Mouse (Mus musculus): Measurements from ENCODE around the gene Rras2. TPM values are rescaled to one million over a fixed set of nuclear protein-coding genes. Genes with fewer than 3 reads are reported as not detected.

Gene Rras2
- total RNA-seq, 2 experiments from 2014 or later: 2.1 to 3.8 TPM

DNA sequence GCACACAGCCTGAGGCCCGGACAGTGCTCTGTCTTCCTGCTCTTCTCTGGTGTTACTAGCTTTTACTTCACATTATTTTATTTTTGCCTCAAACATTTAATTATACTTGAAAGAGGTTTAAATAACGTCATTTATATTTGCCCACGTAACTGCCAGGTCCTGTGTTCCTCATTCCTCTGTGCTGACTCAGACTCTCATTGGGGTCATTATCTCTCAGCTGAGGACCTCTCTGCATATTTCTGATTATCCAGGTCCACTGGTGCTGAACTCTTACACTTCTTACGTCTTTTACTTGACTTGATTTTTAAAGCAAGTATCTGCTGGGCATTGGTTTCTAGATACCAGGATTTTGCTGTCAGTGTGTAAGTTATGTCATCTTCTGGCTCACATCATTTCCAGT, 63.9 kb downstream of the Rras2 start:
- no peak for ATAC-seq (replicated peaks; ENCODE audit: low FRiP score, low TSS enrichment, poor library complexity, severe bottlenecking)

DNA sequence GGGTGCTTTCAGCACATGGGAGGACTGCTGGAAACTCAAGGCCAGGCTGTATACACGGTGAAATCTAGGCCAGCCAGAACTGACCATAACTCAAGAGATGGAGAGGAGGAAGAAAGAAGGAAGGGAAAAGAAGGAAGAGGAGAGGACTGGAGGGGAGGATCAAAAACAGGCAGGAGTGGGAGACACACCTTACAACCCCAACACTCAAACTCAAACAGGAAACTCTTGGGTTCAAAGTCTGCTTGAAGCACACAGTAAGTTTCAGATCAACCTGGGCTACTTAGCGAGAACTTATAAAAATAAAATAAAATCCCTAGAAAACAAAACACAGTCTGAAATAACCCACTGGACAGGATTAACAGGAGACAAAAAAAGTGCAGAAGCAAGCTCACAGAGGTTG, 71.8 kb downstream of the Rras2 start:
- ATAC-seq (replicated peaks; ENCODE audit: low FRiP score, low TSS enrichment, poor library complexity, severe bottlenecking): no peak

DNA sequence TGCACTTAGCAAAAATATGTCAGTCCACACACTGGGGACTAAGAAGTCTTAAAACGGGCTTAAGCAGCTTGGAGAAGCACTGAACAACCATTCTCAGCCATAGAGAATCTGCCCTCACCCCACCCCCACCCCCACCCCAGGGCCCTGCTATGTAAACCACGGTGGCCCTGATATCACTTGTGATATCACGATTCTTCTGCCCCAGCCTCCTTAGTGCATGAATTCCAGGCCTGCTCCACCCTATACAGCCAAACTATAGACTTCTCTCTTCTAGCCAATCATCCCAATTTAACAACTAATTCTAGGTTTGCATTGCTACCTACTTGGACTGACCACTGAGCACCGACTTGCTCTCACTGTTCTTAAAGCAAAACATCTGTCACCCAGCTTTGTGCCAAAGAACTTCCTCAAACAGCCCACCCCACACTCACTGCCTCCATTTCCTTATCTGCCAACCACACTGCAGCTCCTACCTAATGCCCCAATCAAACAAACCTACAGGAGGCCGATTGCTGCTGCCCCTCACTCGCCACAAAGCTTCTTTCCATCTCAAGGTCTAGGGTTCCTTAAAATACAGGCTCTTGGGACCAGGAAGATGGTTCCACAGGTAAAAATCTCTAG, 73.5 kb downstream of the Rras2 start:
- ATAC-seq (replicated peaks; ENCODE audit: low FRiP score, low TSS enrichment, poor library complexity, severe bottlenecking): peak; percentile 60

DNA sequence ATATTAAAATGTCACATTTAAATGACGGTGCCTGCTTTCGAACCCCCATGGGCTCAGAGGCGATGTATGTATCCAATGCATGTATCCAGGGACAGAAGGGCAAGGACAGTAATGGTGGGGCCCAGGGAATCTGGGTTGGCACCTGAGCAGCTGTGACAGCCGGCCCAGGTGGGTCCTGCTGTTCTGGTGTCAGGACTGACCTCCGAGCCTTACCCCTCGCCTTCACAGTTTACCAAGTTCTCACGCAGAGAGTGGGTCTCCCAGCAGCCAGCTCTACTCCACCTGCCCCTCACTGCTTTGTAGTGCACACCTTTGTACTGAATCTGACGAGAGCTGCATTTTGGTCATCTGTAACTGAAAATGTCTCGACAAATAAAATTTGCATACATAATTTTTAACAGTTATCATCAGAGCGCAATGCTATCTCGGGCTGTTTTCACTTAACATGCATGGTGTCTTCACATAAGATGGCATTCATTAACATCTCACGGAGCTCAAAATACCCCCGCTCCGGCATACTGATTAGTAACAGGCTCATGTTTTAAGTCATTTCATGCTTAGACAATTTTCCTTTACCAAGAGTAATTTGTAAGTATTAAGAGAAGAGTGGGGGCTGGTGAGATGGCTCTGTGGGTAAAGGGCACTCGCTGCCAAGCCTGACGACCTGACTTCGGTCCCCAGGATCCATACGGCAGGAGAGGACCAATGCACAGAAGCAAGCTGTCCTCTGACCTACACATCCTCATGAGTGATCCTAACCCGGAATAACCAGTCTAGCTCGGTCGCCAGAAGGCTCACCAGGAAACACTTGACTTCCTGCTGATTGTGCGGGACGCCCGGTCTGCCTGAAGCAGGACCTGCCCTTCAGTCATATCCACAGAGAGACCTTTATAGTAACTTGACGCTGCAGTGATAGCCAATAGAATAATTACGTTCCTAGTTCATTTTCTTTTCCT, 74.3 kb downstream of the Rras2 start:
- ATAC-seq (replicated peaks; ENCODE audit: low FRiP score, low TSS enrichment, poor library complexity, severe bottlenecking): 0 out of 2 replicates have a peak, but pooled peaks have one; percentile 28

DNA sequence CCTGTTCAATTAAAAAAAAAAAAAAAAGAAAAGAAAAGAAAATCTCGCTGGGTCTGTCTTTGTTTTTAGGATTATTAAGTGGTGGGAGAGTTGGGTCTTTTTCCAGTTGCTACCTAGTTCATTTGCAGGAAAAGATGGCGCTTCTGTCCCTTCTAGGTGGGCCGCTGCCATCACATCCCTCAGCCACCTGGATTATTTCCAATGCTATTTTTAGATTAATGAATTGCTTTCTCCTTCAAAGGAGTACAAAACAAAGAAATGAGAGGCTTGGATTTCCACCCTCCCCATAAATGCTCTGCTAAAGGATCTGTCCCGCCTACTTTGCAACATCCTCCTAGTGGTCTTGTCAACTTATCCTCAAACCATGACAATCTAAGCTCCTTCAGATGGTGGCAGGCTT, 76.2 kb downstream of the Rras2 start:
- no peak for ATAC-seq (replicated peaks; ENCODE audit: low FRiP score, low TSS enrichment, poor library complexity, severe bottlenecking)

DNA sequence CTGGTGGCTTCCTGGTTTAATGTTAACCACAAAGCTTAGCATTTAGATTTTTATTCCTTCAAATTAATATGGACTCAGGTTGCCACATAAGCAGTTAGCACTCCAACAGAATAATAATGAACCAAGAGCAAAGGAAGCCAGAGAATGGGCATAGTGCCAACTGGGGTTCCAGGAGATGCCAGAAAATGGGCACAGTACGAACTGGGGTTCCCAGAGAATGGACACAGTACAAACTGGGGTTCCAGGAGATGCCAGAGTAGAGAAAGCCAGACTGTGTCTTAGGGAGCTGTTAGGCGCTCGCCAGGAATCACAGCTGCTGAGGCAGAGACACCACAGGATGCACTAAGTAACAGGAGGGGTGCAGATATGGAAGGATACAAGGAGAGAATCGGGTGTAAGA, 80.3 kb downstream of the Rras2 start:
- ATAC-seq (replicated peaks; ENCODE audit: low FRiP score, low TSS enrichment, poor library complexity, severe bottlenecking): no peak

DNA sequence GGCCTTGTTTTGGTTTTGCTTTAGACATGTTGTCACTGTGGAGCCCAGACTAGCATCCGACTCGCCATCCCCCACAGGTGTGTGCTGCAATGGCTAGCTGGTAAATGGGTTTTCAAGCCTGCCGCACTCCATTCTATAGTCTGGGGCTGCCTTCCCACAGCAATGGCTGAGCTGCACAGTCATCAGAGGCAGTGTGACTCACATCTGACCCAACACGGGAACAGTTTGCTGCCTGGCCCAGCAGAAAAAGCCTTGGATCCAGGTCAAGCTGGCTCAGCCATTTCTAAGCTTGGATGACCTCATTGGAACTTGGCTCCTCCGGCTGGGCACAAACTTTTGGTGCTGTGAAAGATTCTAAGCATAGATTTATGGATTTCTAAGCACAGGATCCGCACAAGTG, 88.0 kb downstream of the Rras2 start:
- no peak for ATAC-seq (replicated peaks; ENCODE audit: low FRiP score, low TSS enrichment, poor library complexity, severe bottlenecking)

DNA sequence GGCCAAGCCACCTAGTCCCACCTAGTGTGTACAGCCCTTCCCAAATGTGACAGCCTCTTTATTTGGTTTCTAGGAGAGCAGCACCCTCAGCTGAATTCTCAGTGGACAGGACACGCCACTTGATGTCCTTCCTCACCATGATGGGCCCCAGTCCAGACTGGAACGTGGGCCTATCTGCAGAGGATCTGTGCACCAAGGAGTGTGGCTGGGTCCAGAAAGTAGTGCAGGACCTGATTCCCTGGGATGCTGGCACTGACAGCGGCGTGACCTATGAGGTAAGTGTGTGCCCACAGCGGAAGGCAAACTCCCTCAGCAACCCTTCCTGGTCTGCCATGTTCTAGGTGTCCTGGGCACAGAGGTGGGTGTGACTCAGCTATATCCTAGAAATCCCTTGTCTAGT, 88.8 kb downstream of the Rras2 start:
- no peak for ATAC-seq (replicated peaks; ENCODE audit: low FRiP score, low TSS enrichment, poor library complexity, severe bottlenecking)

DNA sequence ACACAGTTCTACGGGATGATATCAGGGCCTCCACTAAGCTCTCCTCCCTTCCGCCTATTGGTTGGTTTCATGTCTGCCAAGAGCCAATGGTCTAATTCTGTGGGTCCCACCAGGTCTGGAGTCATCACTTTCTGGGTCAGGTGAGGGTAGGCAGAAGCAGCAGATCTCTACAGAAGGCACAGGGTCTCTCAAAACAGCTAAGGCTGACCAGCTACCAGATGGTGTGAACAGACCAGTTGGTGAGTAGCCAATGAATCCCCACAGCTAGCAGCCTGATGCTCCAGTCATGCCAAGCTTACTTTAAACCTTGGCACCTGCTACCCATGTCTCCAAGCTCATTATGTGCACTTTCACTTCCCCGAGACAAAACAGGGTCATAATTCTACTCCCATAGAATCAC, 90.2 kb downstream of the Rras2 start:
- no peak for ATAC-seq (replicated peaks; ENCODE audit: low FRiP score, low TSS enrichment, poor library complexity, severe bottlenecking)

DNA sequence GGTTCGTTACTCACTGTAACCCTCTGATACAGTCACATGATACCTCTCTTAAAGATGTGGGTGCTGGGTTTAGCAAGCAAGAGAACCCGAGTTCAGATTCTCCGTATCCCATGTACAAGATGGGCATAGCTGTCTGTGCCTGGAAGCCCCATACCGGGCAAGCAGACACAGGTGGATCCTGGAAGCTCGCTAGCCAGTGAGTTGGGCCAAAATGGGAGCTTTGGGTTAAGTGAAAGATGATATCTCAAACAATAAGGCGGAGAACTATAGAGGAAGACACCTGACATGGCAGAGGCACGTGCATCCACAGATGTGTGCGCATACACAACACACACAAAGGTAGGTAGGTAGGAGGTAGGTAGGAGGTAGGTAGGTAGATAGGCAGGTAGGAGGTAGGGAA, 90.7 kb downstream of the Rras2 start:
- no peak for ATAC-seq (replicated peaks; ENCODE audit: low FRiP score, low TSS enrichment, poor library complexity, severe bottlenecking)

DNA sequence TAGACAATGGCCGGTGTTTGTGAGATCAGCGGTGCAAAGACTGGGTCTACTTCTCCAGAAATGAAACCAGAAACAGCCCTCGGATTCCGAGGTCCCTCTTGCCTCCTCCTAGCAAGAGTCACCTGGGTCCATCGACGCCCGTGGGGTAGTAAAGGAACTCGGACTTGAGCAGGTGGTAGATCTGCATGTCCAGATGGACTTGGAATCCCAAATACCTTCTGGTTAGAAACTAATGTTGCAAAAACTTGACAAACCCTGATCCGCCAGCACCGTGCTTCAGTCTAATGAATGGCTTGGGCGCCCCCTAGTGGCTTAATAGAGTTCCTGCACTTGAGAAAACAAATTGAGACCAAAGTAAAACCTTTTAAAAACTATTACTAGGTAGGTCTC, 96.9 kb downstream of the Rras2 start:
- peak; percentile 85 for ATAC-seq (replicated peaks; ENCODE audit: low FRiP score, low TSS enrichment, poor library complexity, severe bottlenecking)

DNA sequence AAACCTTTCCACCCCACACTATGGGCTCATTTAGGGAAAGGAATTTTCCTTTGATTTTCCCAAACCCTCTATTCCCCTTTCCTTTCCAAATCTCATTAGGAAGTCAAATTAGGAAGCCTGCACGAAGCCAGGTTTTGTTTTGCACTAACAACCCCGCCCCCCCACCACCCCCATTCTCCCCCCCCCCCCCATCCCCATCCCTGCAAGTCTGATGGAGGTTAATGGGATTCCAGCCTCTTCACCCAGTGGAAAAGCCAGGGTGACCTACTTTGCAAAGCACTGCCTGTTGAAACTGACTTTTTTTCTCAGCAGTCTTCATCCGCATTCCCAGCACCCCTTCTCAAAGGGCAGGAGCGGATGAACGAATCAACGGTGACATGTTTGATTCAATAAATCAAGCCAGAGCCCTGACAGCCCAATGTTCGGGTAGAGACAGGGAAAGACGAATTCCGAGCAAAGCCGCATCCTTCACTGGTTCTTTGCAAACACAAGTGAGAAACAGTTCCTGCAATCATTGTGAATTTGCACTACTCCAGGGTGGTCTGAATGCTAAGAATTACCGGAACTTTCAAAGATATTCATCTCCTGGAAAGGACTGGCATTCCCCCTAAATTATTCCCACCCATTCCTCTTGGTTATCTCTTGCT, 97.4 kb downstream of the Rras2 start:
- peak; percentile 31; the same call in 1 of the 2 replicates for ATAC-seq (replicated peaks; ENCODE audit: low FRiP score, low TSS enrichment, poor library complexity, severe bottlenecking)

DNA sequence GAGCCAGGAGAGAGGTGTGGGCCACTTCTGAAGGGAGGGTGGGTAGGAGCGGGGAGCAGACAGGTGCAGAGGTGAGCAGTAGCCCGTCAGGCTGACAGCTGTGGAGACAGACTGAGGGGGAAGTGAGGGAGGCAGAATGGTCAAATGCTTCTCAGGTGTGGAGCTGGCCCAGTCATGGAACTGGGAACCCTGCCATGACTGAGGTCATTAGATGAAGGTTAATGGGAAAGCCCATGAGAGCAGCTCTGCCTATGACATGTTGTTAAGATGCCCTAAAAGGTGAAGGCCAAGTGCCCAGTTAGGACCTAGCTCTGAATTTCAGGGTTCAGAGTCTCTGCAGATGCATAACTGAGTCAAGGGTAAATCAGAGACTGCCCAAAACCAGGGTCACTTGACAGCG, 98.7 kb downstream of the Rras2 start:
- ATAC-seq (replicated peaks; ENCODE audit: low FRiP score, low TSS enrichment, poor library complexity, severe bottlenecking): no peak

DNA sequence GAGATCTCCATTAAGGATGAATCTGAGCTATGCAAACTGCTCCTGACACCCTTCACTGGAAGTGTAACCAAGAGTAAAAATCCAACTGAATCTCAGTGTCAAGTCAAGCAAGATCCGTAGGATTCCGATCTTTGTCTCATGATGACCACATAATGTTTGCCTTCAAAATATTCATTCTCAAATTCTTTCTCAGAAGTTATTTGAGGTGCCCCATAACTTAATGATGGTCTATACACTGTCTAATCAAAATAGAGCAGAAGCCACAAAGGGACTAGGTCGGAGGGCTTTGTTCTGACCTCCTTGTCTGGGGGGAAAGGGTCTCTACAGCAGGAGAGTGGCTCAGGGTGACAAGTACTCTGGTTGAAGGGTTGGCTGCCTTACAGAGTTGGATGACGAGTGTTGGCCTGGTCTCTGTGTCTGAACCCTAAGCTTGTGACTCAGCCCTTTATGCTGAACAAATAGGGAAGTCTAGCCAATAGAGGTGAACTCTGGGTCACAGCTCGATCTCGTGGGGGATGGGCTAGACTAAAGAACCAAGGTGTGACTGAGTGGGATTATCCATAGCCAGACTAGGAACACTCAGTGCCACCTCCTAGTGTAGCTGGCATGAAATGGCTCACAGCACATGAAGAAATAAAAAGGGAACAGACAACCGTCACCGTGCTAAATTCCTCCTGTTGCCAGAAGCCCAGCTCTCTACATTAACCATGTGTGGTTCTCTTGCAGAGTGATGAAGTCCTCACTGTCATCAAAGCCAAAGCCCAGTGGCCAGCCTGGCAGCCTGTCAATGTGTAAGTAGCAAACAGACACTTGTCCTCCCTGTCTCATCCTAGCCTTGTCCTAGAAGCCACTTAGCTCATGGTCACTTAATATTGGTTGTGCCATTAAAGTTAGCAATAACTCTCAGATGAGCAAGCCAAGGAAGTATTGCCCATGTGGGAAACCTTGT, 101.3 kb downstream of the Rras2 start:
- no peak for ATAC-seq (replicated peaks; ENCODE audit: low FRiP score, low TSS enrichment, poor library complexity, severe bottlenecking)

DNA sequence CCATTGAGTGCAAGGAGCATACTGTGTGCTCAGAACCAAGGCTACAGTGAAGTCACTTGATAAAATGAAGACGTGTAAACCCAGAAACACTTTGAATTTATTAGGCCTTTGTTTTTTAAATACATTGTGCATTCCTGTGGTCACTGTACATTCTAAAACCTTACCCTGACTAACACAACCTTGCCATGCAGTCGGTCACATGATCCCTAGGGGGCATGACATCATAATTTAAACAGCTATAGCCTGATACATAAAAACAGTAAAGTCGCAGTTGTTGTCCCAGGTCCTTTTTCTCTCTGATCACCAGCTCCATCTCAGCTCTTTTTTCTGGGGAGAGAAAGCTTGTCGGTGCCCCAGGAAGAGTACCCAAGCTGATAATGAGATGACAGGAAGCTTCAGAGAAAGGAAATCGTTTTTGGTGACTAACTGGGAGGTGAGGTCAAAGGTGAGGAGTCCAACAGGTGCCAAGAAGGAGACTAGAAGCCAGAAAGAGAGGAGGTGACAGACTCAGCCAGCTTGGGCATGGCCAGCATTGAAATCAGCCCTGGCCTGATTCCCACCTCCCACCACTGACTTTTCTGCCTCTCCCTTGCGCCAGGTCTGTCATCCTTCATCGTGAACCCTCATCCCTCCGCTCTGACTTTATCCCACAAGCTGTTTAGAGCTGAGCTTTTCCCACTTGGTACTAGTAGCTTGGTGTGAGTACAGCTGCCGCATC, 105.7 kb downstream of the Rras2 start:
- no peak for ATAC-seq (replicated peaks; ENCODE audit: low FRiP score, low TSS enrichment, poor library complexity, severe bottlenecking)

DNA sequence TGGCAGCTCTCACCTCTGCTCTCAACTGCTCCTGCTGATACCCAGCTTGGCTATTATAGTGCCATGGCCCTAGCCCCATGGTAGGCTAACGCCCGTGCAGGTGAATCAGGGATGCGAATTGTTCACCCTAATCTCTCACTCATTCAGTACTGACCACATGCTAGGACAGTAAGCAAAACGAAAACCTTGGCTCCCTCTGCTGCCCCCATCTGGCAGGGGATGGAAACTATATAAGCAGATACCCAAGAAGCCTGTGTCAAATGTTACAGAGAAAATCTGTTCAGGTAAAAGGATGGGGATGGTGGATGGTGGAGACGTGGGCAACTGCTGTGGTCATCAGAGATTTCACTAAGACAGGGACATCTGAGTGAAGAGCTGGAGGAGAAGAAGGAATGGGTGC, 110.0 kb downstream of the Rras2 start:
- peak; percentile 75 for ATAC-seq (replicated peaks; ENCODE audit: low FRiP score, low TSS enrichment, poor library complexity, severe bottlenecking)

DNA sequence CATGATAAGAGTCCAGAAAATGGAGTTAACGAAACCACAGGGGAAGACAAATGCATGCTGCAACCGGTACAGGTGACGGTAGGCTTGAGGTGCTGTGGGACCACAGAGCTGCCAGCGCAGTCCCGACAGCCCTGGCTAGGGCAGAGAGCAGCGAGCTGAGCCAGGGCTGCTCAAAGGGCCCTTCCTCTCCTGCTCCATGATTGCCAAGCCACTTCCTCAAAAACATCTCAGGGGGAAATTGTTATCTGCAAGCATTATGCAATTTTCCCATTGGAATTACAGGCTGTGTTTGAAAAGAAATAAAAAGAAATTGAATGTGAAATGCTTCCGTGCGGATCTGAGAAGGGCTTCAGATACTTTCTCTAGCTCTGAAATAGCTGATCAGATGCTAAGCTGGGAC, 111.1 kb downstream of the Rras2 start:
- no peak for ATAC-seq (replicated peaks; ENCODE audit: low FRiP score, low TSS enrichment, poor library complexity, severe bottlenecking)

DNA sequence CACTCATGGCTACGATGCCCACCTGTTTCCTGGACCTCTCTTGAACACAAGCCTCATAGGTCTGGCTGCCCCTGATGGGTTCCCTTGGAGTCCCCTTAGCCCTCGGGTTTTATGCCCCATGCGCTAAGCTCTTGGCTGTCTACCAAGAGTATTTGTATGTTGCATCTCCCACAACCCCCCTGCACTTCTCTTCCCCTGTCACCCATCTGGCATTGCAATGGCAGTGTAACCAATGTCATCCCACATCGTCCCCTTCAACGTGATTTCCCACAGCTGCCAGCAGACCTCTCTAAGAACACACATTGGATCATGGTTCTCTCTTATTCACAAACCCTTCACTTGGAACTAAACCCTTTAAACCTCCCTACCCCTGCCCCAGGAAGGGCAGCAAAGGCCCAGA, 112.1 kb downstream of the Rras2 start:
- ATAC-seq (replicated peaks; ENCODE audit: low FRiP score, low TSS enrichment, poor library complexity, severe bottlenecking): no peak

DNA sequence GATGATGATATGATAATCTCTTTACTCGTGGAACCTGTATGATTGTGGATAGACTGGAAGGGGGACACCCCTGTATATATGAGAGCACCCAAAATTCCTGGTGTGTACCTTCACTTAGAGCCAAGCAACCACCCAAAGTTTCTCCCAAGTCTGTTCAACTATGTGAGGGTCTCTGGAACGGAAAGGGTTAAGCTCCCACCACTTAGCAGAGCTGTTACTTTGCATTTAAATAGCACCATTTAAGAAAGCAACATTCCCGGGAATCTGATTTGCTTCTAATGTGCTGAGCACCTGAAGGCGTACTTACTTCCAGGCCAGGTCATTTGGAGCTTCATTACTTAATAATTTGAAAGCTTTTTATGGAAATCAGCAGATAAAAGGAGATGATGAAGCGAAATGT, 113.4 kb downstream of the Rras2 start:
- ATAC-seq (replicated peaks; ENCODE audit: low FRiP score, low TSS enrichment, poor library complexity, severe bottlenecking): no peak
